In genomic region chr1:161999882-162000371, GRCm38 (mm10) we compare ENCODE assay signal across 8 mouse cellular contexts. TPM values are rescaled to one million over a fixed set of nuclear protein-coding genes. Genes with fewer than 3 reads are reported as not detected.
DNase-seq lines count a peak whose midpoint lies in the region; ATAC-seq and TF ChIP-seq lines count a peak whose summit lies in the region.

No protein-coding gene starts in this region.

- peaks cover 55% of the 10 kb centered on the region for H3K4me1 ChIP-seq in embryonic facial prominence, embryonic 10.5 days
- peaks cover 5% of the 10 kb centered on the region; the same call in 1 of the 2 replicates for H3K4me1 ChIP-seq in kidney, adult 2 months (ENCODE audit: control insufficient read depth, insufficient read depth, low read length)
- H3K4me1 ChIP-seq in limb, embryonic 10.5 days, result peaks cover 55% of the 10 kb centered on the region
- H3K4me1 ChIP-seq in midbrain, embryonic 14.5 days (ENCODE audit: control insufficient read depth, insufficient read depth, low read length), result peaks cover 8% of the 10 kb centered on the region

- no peak for TF ChIP-seq POLR2A in kidney, adult 2 months (IDR thresholded peaks at IDR 0.05; ENCODE audit: low read depth, low read length)

- peak overlapping the region; percentile 34; the same call in 1 of the 2 replicates for H3K4me3 ChIP-seq in embryonic facial prominence, embryonic 10.5 days
- peak overlapping the region; percentile 30; the same call in 1 of the 2 replicates for H3K4me3 ChIP-seq in kidney, adult 2 months (ENCODE audit: insufficient read depth, low read depth, low read length)
- no peak overlapping the region for H3K4me3 ChIP-seq in limb, embryonic 10.5 days
- H3K4me3 ChIP-seq in midbrain, embryonic 14.5 days (replicated peaks; ENCODE audit: low read depth, low read length), result no peak overlapping the region

- H3K4me2 ChIP-seq in midbrain, embryonic 14.5 days (ENCODE audit: low read length), result no peak overlapping the region; the same call in 1 of the 2 replicates

- no peaks in the 10 kb centered on the region for H3K27me3 ChIP-seq in embryonic facial prominence, embryonic 10.5 days (replicated peaks; ENCODE audit: low read depth, poor library complexity, severe bottlenecking)
- no peaks in the 10 kb centered on the region for H3K27me3 ChIP-seq in kidney, adult 2 months (replicated peaks; ENCODE audit: control insufficient read depth, insufficient read depth, low read length)
- H3K27me3 ChIP-seq in limb, embryonic 10.5 days (ENCODE audit: low read depth, poor library complexity, severe bottlenecking), result no peaks in the 10 kb centered on the region
- H3K27me3 ChIP-seq in midbrain, embryonic 14.5 days (ENCODE audit: control insufficient read depth, insufficient read depth, low read length), result no peaks in the 10 kb centered on the region

- no peaks in the 10 kb centered on the region for H3K36me3 ChIP-seq in embryonic facial prominence, embryonic 10.5 days (replicated peaks)
- H3K36me3 ChIP-seq in kidney, adult 2 months (ENCODE audit: control insufficient read depth, insufficient read depth, low read length), result no peaks in the 10 kb centered on the region
- no peaks in the 10 kb centered on the region for H3K36me3 ChIP-seq in limb, embryonic 10.5 days
- H3K36me3 ChIP-seq in midbrain, embryonic 14.5 days (ENCODE audit: control insufficient read depth, insufficient read depth, low read length), result 0 out of 2 replicates have a peak, but pooled peaks cover 3% of the 10 kb centered on the region

- H3K9me3 ChIP-seq in embryonic facial prominence, embryonic 10.5 days, result no peaks in the 10 kb centered on the region
- no peaks in the 10 kb centered on the region for H3K9me3 ChIP-seq in limb, embryonic 10.5 days (replicated peaks)
- no peaks in the 10 kb centered on the region for H3K9me3 ChIP-seq in midbrain, embryonic 14.5 days (ENCODE audit: control insufficient read depth, low read length)

- H3K27ac ChIP-seq in embryonic facial prominence, embryonic 10.5 days (replicated peaks), result peak overlapping the region; percentile 90
- no peak overlapping the region for H3K27ac ChIP-seq in kidney, adult 2 months (ENCODE audit: insufficient read depth, low read depth, low read length)
- peak overlapping the region; percentile 95 for H3K27ac ChIP-seq in limb, embryonic 10.5 days
- H3K27ac ChIP-seq in midbrain, embryonic 14.5 days (replicated peaks; ENCODE audit: low read depth, low read length), result peak overlapping the region; percentile 3; the same call in 1 of the 2 replicates

- TF ChIP-seq CTCF in kidney, adult 2 months (conservative IDR thresholded peaks at IDR 0.05; ENCODE audit: insufficient read depth, insufficient read length, low read depth, low read length), result 0 out of 2 replicates have a peak, but pooled peaks have one; percentile 10

- DNase-seq in 416B (ENCODE audit: low read depth), result peak; percentile 83
- DNase-seq in embryonic facial prominence, embryonic 10.5 days (ENCODE audit: low spot score), result peak; percentile 74
- peak; percentile 63 to 83 for DNase-seq in heart, adult 18-20 months
- peak; percentile 76 for DNase-seq in kidney, adult 2 months
- DNase-seq in limb, embryonic 10.5 days (ENCODE audit: low spot score), result peak; percentile 74
- DNase-seq in midbrain, embryonic 14.5 days, result peak; percentile 94
- peak; percentile 39 for DNase-seq in testis, postnatal 14 days (ENCODE audit: low spot score)

- H3K9ac ChIP-seq in midbrain, embryonic 14.5 days (replicated peaks; ENCODE audit: low read length), result no peak overlapping the region

- WGBS in embryonic facial prominence, embryonic 10.5 days, result 5% methylated on average over 4 of the region's 4 CpGs
- 10% methylated on average over 4 of the region's 4 CpGs for WGBS in kidney, adult 2 months
- WGBS in limb, embryonic 10.5 days, result 7% methylated on average over 4 of the region's 4 CpGs
- 2% methylated on average over 4 of the region's 4 CpGs for WGBS in midbrain, embryonic 14.5 days

- ATAC-seq in activated CD4-positive, CD25-positive, alpha-beta regulatory T cell, adult 4 months, result peak; percentile 57
- ATAC-seq in midbrain, embryonic 14.5 days (ENCODE audit: low FRiP score, low TSS enrichment), result peak; percentile 85

RNA-seq across cellular contexts. Expression of gene 4930558K02Rik, which starts 20.5 kb away (rescaled TPM):
- not detected for polyA plus RNA-seq in activated CD4-positive, CD25-positive, alpha-beta regulatory T cell, adult 4 months (2017; shearing (Covaris generic))
- polyA plus RNA-seq in embryonic facial prominence, embryonic 10.5 days (2016; fragmentation: Nextera tagmentation; extraction: Ambion mirVana), result not detected in 2 replicates
- total RNA-seq in heart, adult 18-20 months (2021), result not detected
- not detected in 2 replicates for polyA plus RNA-seq in kidney, adult 2 months (2012; rRNA removed)
- polyA plus RNA-seq in limb, embryonic 10.5 days (2016; fragmentation: Nextera tagmentation; extraction: Ambion mirVana), result not detected in 2 replicates
- polyA plus RNA-seq in midbrain, embryonic 14.5 days (2014; fragmentation: Nextera tagmentation; extraction: Ambion mirVana), result not detected in 2 replicates

RNA-seq across cellular contexts. Expression of gene Pigc, which starts 30.9 kb away (rescaled TPM):
- 10 to 100 TPM; 25.1 to 40.2 TPM for polyA plus RNA-seq in activated CD4-positive, CD25-positive, alpha-beta regulatory T cell, adult 4 months (2017; shearing (Covaris generic))
- polyA plus RNA-seq in embryonic facial prominence, embryonic 10.5 days (2016; fragmentation: Nextera tagmentation; extraction: Ambion mirVana), result 27.2 and 27.8 TPM in 2 replicates
- 10 to 100 TPM in 1 of 2 experiments, 1 to 10 TPM in 1; 8.9 to 11.6 TPM for total RNA-seq in heart, adult 18-20 months (2021)
- polyA plus RNA-seq in kidney, adult 2 months (2012; rRNA removed), result 15.6 and 16.6 TPM in 2 replicates
- 31.4 and 39.9 TPM in 2 replicates for polyA plus RNA-seq in limb, embryonic 10.5 days (2016; fragmentation: Nextera tagmentation; extraction: Ambion mirVana)
- 32.2 and 36.0 TPM in 2 replicates for polyA plus RNA-seq in midbrain, embryonic 14.5 days (2014; fragmentation: Nextera tagmentation; extraction: Ambion mirVana)

Comparison
In these comparisons a context has a peak if more than half of its experiments do, and no peak if none do; other contexts are left out.
1. DNase-seq: peak in every context shown above with its lines; median percentile 94 in midbrain, embryonic 14.5 days; 83 in 416B; 76 in kidney, adult 2 months; 74 in embryonic facial prominence, embryonic 10.5 days; 74 in limb, embryonic 10.5 days; 73 in heart, adult 18-20 months; 39 in testis, postnatal 14 days.
2. H3K4me3 ChIP-seq: peak in embryonic facial prominence, embryonic 10.5 days (single experiment) and kidney, adult 2 months (single experiment); none in limb, embryonic 10.5 days (single experiment) and midbrain, embryonic 14.5 days (single experiment).